In the genomic region with DNA sequence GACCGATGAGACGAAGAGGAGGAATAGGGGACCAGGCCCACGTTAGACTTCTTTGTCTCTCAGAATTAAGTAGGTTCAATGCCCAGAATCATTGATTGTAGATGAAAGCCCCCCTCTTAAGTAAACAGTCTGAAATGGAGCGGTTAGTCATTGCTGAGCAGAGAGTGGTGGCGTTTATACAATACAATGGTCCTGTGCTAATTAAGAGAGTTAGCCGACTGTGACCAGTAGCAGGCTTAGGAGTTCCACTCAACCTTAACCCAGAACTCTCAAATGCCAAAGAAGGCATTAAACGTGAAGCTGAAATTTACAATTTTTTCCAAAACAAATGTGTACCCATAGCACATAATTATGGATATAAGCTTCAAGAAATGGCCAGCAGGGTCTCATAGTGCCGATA, we compare ENCODE assay signal across 25 mouse cellular contexts. TPM values are rescaled to one million over a fixed set of nuclear protein-coding genes. Genes with fewer than 3 reads are reported as not detected.
A peak's percentile ranks its signal among the peaks of the same experiment; 100 is the strongest.
DNase-seq lines count a peak whose midpoint lies in the region; ATAC-seq and TF ChIP-seq lines count a peak whose summit lies in the region.
"Had no signal": no experiment of that assay in that cellular context is flagged by ENCODE, and none has a peak within 500 bp of the region (broad histone marks: within the 10 kb centered on the region; RNA-seq: fewer than 3 reads in every experiment).

No protein-coding gene starts in this region.

- peak; percentile 65 for ATAC-seq in kidney, embryonic 15.5 days (replicated peaks; ENCODE audit: low FRiP score)
- ATAC-seq: forebrain, embryonic 13.5 days; forebrain, embryonic 16.5 days; hindbrain, postnatal 0 days had no signal

- H3K4me1 ChIP-seq in kidney, adult 2 months (ENCODE audit: control insufficient read depth, insufficient read depth, low read length): peaks cover 8% of the 10 kb centered on the region; the same call in 1 of the 2 replicates
- peaks cover 36% of the 10 kb centered on the region for H3K4me1 ChIP-seq in kidney, embryonic 15.5 days
- peaks cover 23% of the 10 kb centered on the region for H3K4me1 ChIP-seq in embryonic facial prominence, embryonic 10.5 days

- 0 out of 2 replicates have a peak overlapping the region, but pooled peaks have one; percentile 12 for H3K4me2 ChIP-seq in kidney, embryonic 15.5 days
- H3K4me2 ChIP-seq: forebrain, embryonic 13.5 days; heart, embryonic 13.5 days; hindbrain, embryonic 14.5 days had no signal

- no peaks in the 10 kb centered on the region for H3K27me3 ChIP-seq in kidney, adult 2 months (replicated peaks; ENCODE audit: control insufficient read depth, insufficient read depth, low read length)
- H3K27me3 ChIP-seq in kidney, embryonic 15.5 days: no peaks in the 10 kb centered on the region
- H3K27me3 ChIP-seq in embryonic facial prominence, embryonic 10.5 days (replicated peaks; ENCODE audit: low read depth, poor library complexity, severe bottlenecking): peaks cover 15% of the 10 kb centered on the region; the same call in 1 of the 2 replicates
- H3K27me3 ChIP-seq: forebrain, embryonic 13.5 days had no signal

- TF ChIP-seq CTCF in kidney, adult 2 months (conservative IDR thresholded peaks at IDR 0.05; ENCODE audit: insufficient read depth, insufficient read length, low read depth, low read length): no peak

- peak; percentile 61 for DNase-seq in kidney, adult 2 months
- DNase-seq in kidney, adult 18-20 months: no peak
- DNase-seq in kidney, postnatal 10 days: no peak
- DNase-seq in Muller cell, postnatal 12 days (ENCODE audit: inconsistent ontology term): peak; percentile 20
- no peak for DNase-seq in embryonic facial prominence, embryonic 10.5 days (ENCODE audit: low spot score)
- DNase-seq: adrenal gland, adult 2 months; adrenal gland, postnatal 14 days; cerebellum, adult 11-12 months; cerebellum, adult 8-10 months; cerebellum, postnatal 10 days; cerebellum, postnatal 36 days; embryo, embryonic 11 days; gastrocnemius, postnatal 10 days; gastrocnemius, postnatal 36 days; heart, adult 2 months; heart, postnatal 14 days; heart, postnatal 4 days had no signal

- no peak for TF ChIP-seq POLR2A in kidney, adult 2 months (IDR thresholded peaks at IDR 0.05; ENCODE audit: low read depth, low read length)

- no peak overlapping the region for H3K4me3 ChIP-seq in kidney, adult 2 months (ENCODE audit: insufficient read depth, low read depth, low read length)
- no peak overlapping the region for H3K4me3 ChIP-seq in kidney, embryonic 15.5 days (replicated peaks)
- H3K4me3 ChIP-seq in embryonic facial prominence, embryonic 10.5 days: no peak overlapping the region
- H3K4me3 ChIP-seq: forebrain, embryonic 10.5 days; forebrain, embryonic 13.5 days; heart, adult 2 months; heart, embryonic 10.5 days; heart, embryonic 13.5 days had no signal

- no peaks in the 10 kb centered on the region for H3K36me3 ChIP-seq in kidney, adult 2 months (ENCODE audit: control insufficient read depth, insufficient read depth, low read length)
- no peaks in the 10 kb centered on the region for H3K36me3 ChIP-seq in kidney, embryonic 15.5 days
- H3K36me3 ChIP-seq in embryonic facial prominence, embryonic 10.5 days (replicated peaks): no peaks in the 10 kb centered on the region; the same call in 1 of the 2 replicates
- H3K36me3 ChIP-seq: heart, embryonic 10.5 days; heart, embryonic 13.5 days had no signal

- peak overlapping the region; percentile 30; the same call in 1 of the 2 replicates for H3K27ac ChIP-seq in kidney, adult 2 months (ENCODE audit: insufficient read depth, low read depth, low read length)
- peak overlapping the region; percentile 78 for H3K27ac ChIP-seq in kidney, embryonic 15.5 days
- no peak overlapping the region for H3K27ac ChIP-seq in embryonic facial prominence, embryonic 10.5 days (replicated peaks)
- H3K27ac ChIP-seq: forebrain, embryonic 10.5 days; forebrain, embryonic 13.5 days; heart, adult 2 months; heart, embryonic 10.5 days; heart, embryonic 13.5 days; hindbrain, embryonic 14.5 days; hindbrain, postnatal 0 days had no signal

- 48% methylated on average over 8 of the region's 8 CpGs for WGBS in kidney, adult 2 months
- 50% methylated on average over 8 of the region's 8 CpGs for WGBS in kidney, embryonic 15.5 days
- 59% methylated on average over 8 of the region's 8 CpGs for WGBS in embryonic facial prominence, embryonic 10.5 days

- H3K9ac ChIP-seq in kidney, embryonic 15.5 days: no peak overlapping the region
- H3K9ac ChIP-seq: forebrain, embryonic 13.5 days; heart, embryonic 13.5 days; hindbrain, embryonic 14.5 days had no signal

- H3K9me3 ChIP-seq in kidney, embryonic 15.5 days (replicated peaks): no peaks in the 10 kb centered on the region
- no peaks in the 10 kb centered on the region for H3K9me3 ChIP-seq in embryonic facial prominence, embryonic 10.5 days
- H3K9me3 ChIP-seq: forebrain, embryonic 10.5 days; heart, embryonic 10.5 days; heart, embryonic 13.5 days had no signal

RNA-seq across cellular contexts. Expression of gene Arnt2, which starts 2.6 kb away (rescaled TPM):
- polyA plus RNA-seq in kidney, adult 2 months (2012; rRNA removed): 15.3 and 16.4 TPM in 2 replicates
- polyA plus RNA-seq in kidney, embryonic 15.5 days (2015; fragmentation: Nextera tagmentation; extraction: Ambion mirVana): 10.5 and 12.2 TPM in 2 replicates
- 20.7 and 22.2 TPM in 2 replicates for polyA plus RNA-seq in embryonic facial prominence, embryonic 10.5 days (2016; fragmentation: Nextera tagmentation; extraction: Ambion mirVana)

Comparison
In these comparisons a context has a peak if more than half of its experiments do, and no peak if none do; other contexts are left out.
1. DNase-seq: peak in kidney, adult 2 months (single experiment) and Muller cell, postnatal 12 days (single experiment); none in kidney, adult 18-20 months (single experiment), kidney, postnatal 10 days (single experiment) and embryonic facial prominence, embryonic 10.5 days (single experiment).